Mouse (Mus musculus) thymus, postnatal 25 days (tissue): ENCODE measurements around the gene Lypla2.

Experiments used
- DNase-seq: peaks from one replicate; pipeline ENCODE4 v3.0.0; 2022

Lypla2 gene

GRCm38 (mm10) chr4:135971805-135972555 lies 446 bp downstream of the Lypla2 start:
- peak; percentile 55 for DNase-seq

GRCm38 (mm10) chr4:135970585-135970984 lies 1.8 kb downstream of the Lypla2 start:
- no peak for DNase-seq

- no peak for DNase-seq
Observed at GRCm38 (mm10) chr4:135969070-135969750, 3.2 kb downstream of the Lypla2 start.

GRCm38 (mm10) chr4:135968271-135968869 lies 4.1 kb downstream of the Lypla2 start:
- no peak for DNase-seq

GRCm38 (mm10) chr4:135967086-135967760 lies 5.2 kb downstream of the Lypla2 start:
- no peak for DNase-seq

GRCm38 (mm10) chr4:135966283-135966682 lies 6.1 kb downstream of the Lypla2 start:
- DNase-seq, result no peak

DNA sequence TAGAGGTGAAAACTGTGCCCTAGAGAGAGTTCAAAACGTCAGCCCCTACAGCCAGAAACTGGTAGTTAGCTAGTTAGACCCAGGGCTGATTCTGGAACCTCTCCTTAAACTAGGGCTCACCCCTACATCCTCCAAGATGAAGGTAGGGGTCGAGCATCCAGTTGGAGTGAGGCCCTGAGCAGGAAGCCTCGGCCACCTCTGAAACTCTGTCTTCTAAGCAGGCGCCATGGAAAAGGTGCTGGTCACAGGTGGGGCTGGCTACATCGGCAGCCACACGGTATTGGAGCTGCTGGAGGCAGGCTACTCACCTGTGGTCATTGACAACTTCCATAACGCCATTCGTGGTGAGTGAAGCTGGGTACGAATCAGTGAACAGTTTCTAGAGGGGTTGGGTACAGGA lies 7.3 kb downstream of the Lypla2 start:
- DNase-seq, result no peak

DNA sequence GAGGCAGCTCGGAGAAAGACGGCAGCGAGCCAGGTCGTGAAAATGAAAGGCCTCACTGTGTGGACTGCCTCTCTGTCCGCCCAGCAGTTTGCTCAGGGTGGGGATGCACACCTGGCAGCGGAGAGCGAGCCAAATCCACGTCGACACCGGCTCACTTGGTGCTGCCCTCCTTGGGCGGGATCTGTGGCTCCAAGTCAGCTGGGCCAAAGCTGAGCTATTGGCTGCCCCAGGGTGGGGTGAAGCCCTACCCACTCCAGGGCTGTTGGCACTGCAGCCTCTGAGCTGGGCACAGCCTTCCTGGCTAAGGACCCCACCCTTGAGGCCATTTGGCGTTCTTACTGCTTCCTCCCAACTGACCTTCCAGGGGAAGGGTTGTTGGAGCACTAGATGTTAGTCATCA lies 8.0 kb downstream of the Lypla2 start:
- DNase-seq, result peak; percentile 45

DNA sequence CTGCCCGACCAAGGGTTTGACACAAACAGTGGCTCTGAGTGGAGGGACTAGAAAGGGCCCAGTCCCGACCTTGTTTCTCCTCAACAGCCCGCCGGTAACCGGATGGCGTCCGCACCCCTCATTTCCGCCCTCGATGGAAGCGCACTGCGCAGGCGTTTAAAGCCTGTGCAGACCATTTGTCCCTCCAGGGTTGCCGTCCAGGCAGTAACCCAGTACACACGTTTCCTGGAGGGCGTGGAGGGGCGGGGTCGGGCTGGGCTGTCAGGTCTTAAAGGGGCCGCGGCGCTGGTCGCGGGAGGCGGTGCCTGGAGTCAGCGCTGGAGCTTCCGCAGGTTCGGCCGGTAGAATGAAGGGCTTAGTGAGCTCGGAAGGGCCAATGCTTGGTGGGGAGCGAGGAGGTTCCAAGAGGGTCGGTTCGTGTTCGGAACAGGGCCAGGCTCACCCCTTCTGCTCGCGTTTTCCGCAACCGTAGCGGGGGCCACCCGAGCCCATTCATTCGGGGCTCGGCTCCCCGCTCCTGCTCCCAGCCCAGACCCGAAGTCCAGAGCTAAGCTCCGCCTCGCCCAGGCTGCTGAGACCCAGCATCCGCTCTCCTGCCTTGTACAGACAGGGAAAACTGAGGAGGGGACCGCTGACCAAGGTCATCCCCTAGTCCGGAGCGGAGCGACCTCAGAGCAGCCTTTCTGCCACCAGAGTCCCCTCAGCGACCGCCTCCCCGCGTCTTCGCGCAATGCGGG lies 8.8 kb downstream of the Lypla2 start, which contains the start of gene Gale:
Gene Gale (plus strand): TSS at position 271 of the 737 bp plus-strand sequence.
- DNase-seq, result peak; percentile 95

DNA sequence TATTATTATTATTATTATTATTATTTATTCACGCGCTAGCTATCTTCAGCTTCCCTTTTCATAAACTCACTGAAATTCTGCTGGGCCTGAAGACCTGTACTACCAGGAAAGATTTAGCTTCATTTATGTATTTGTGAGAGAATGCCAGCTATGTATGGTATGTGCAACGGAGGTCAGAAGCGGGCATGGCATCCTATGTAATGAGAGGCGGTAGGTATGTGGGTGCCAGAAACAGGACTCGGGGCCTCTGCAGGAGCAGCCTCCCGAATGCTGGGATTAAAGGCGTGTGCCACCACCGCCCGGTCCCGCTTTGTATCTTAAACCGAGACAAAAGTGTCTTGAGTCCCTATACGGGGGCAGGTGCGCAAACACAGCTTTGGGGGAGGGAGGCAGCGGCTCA lies 9.5 kb downstream of the Lypla2 start:
- no peak for DNase-seq

DNA sequence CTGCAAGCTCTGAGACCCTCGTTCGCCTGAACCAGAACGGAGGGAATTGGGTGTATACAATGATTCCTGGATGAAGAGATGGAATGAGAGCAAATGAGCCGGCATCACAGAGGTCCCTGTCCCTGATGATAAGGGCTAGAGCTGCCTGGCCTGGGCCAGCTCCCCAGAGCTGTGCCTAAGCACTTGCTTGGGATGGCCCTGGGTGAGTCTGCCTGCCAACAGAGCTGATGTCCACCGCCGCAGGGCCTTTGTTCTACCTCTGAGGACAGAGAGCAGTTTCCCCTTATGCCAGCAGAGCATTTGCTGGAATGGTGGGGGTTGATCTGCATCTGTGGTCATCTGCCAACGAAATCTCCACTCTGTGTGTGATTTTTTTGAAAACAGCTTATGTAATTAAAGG lies 10.2 kb downstream of the Lypla2 start:
- no peak for DNase-seq

DNA sequence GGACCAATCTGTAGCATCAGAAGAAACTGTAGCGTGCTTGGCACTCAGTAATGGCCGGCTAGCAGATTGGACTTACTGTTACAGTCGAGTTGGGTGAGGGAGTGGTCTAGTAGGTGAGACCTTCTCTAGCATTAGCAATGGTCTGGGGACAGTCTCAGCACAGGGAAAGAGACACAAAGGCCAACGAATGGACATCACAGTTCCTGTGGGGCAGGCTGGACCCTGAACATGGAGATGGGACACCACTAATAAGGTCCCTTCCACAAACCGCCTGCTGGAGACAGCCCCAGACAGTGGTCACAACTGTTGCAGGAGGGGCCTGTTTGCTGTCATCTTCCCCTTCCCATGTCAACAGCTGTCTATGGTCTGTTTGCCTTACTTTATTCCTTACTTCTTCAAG lies 10.7 kb downstream of the Lypla2 start:
- DNase-seq, result no peak

DNA sequence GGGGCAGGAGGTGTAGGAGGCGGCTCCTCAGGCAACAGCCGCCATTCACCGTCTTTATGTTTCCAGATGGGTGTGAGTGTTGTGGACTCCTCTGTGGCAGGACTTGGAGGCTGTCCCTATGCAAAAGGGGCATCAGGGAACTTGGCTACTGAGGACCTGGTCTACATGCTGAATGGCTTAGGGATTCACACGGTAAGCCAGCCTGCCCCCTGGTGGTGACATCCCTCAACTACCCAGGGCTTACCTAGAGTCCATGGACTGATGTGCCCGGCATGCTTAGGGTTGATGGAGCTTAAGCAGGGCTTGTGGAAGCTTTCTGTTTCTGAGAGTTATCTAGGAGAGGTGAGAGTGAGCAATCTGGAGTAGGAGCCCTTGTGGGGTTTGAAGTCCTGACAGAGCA lies 11.7 kb downstream of the Lypla2 start:
- DNase-seq, result peak; percentile 82

- no peak for DNase-seq
Observed at GRCm38 (mm10) chr4:135958354-135958753, 14.1 kb downstream of the Lypla2 start.

DNA sequence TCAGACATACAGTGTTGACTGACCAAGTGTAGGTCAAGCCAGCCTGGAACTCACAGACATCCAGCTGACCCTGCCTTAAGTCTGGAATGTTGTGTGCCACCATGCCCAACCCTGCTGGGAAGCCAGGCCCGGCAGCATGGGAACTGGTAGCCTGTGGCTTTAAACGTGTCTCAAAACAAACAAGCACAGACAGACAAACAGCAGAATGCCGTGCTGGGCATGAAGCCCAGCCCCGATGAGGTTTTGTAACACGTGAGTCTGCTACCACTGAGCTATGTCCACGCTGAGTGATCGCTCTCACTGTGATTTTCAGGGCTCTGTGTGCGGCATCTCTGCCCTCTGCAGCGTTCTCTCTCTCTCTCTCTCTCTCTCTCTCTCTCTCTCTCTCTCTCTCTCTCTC lies 16.5 kb downstream of the Lypla2 start:
- DNase-seq, result no peak

GRCm38 (mm10) chr4:135954241-135954640 lies 18.2 kb downstream of the Lypla2 start:
- DNase-seq, result peak; percentile 77

GRCm38 (mm10) chr4:135953179-135953578 lies 19.2 kb downstream of the Lypla2 start:
- no peak for DNase-seq

GRCm38 (mm10) chr4:135951505-135951904 lies 20.9 kb downstream of the Lypla2 start:
- DNase-seq, result no peak

- no peak for DNase-seq
Observed at GRCm38 (mm10) chr4:135950365-135950764, 22.1 kb downstream of the Lypla2 start.

- DNase-seq, result no peak
Observed at GRCm38 (mm10) chr4:135949911-135950310, 22.5 kb downstream of the Lypla2 start.

DNA sequence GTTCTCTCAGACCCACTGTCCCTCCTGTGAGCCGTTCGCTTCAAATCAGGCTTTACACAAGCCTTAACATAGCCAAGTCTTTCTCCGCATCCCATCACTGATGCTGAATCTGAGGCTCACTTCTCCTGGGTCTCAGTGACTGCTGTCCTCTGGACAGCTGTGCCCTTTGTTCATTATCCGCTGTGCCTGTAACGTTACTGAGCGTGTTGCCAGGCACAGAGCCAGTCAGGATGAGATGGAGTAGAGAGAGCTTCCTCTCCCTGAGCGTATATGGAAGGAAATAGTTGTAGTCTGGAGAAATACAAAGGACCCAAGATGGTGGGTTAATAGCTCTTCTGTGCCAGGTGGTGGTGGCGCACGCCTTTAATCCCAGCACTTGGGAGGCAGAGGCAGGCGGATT lies 23.0 kb downstream of the Lypla2 start:
- no peak for DNase-seq

DNA sequence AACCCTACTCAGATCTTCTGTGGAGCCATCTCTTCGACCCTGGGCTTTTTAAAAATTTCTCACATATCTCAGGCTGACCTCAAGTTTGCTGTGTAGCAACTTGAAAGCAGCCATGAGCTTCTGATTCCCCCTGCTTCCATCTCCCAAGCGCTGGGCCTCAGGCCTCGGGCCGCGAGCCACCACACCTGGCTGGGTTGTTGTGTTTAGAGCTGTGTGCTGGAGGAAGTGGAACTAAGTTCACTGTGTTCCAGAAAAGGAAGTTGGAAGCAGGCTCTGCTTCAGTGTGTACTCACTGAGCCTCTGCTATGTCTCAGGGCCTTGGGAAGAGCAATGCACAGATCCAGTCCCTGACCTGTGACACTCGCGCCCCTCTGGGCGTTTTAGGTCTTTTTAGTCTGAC lies 24.3 kb downstream of the Lypla2 start:
- DNase-seq, result no peak
